Mouse (Mus musculus) midbrain, embryonic 11.5 days (tissue): Measurements from ENCODE around the gene Gm8947. TPM values are rescaled to one million over a fixed set of nuclear protein-coding genes. Genes with fewer than 3 reads are reported as not detected.
A peak's percentile ranks its signal among the peaks of the same experiment; 100 is the strongest.
"Not testable (repeated sequence)": the region's sequence is repeated elsewhere in the genome, so short reads cannot be mapped to it uniquely, and the experiment has no call there.

ENCODE experiments used
- ATAC-seq: fragments of 200-750 bp; cut with Nextera tagmentation; 2 replicates; pipeline ENCODE4 v1.8.0; 2017; ENCODE audit warnings: moderate TSS enrichment, moderate library complexity; ENCODE audit not compliant: low FRiP score
- DNase-seq: peaks from one replicate; pipeline ENCODE4 v3.0.0; 2015; ENCODE audit warnings: low spot score; ENCODE audit errors: missing footprints
- H3K27ac ChIP-seq: fragments of 300-500 bp; sonication (generic); 2 replicates; pipeline ENCODE4 v1.5.1; 2014; ENCODE audit warnings: low read depth, low read length
- H3K27me3 ChIP-seq: fragments of 300-500 bp; sonication (generic); 2 replicates; pipeline ENCODE4 v1.6.1; 2014; ENCODE audit warnings: mild to moderate bottlenecking, low read length, moderate library complexity, mixed read lengths; ENCODE audit not compliant: control insufficient read depth, insufficient read depth
- H3K36me3 ChIP-seq: fragments of 300-500 bp; sonication (generic); 2 replicates; pipeline ENCODE4 v1.6.1; 2014; ENCODE audit warnings: mild to moderate bottlenecking, low read length, moderate library complexity, mixed read lengths; ENCODE audit not compliant: control insufficient read depth, insufficient read depth
- H3K4me1 ChIP-seq: fragments of 300-500 bp; sonication (generic); 2 replicates; pipeline ENCODE4 v1.6.1; 2014; ENCODE audit warnings: low read length; ENCODE audit not compliant: control insufficient read depth, insufficient read depth
- H3K4me2 ChIP-seq: fragments of 300-500 bp; sonication (generic); 2 replicates; pipeline ENCODE4 v1.6.1; 2014; ENCODE audit warnings: mild to moderate bottlenecking, moderate library complexity
- H3K4me3 ChIP-seq: fragments of 300-500 bp; sonication (generic); 2 replicates; pipeline ENCODE4 v1.5.1; 2014; ENCODE audit warnings: low read depth, low read length
- H3K9ac ChIP-seq: fragments of 300-500 bp; sonication (generic); 2 replicates; pipeline ENCODE4 v1.6.1; 2014; ENCODE audit warnings: low read length
- H3K9me3 ChIP-seq: fragments of 300-500 bp; sonication (generic); 2 replicates; pipeline ENCODE4 v1.6.1; 2016; ENCODE audit warnings: low read length; ENCODE audit not compliant: control insufficient read depth
- WGBS: fragments of 180-500 bp; shearing (Covaris S2); extraction: QIAGEN DNeasy Blood & Tissue Kit; methylation state at CpG from one replicate; pipeline ENCODE4 v1.1.7; 2014; 5-methylcytosine and 5-hydroxymethylcytosine counted together
- polyA plus RNA-seq: library from polyadenylated mRNA; unstranded; fragments of >200 nt; fragmentation: Nextera tagmentation; extraction: Ambion mirVana; gene quantifications from 2 replicates; pipeline ENCODE4 v1.2.1, GENCODE M21; 2014

Gm8947 gene
- polyA plus RNA-seq, 1 experiment from 2014 or later, result 0.42 TPM

DNA sequence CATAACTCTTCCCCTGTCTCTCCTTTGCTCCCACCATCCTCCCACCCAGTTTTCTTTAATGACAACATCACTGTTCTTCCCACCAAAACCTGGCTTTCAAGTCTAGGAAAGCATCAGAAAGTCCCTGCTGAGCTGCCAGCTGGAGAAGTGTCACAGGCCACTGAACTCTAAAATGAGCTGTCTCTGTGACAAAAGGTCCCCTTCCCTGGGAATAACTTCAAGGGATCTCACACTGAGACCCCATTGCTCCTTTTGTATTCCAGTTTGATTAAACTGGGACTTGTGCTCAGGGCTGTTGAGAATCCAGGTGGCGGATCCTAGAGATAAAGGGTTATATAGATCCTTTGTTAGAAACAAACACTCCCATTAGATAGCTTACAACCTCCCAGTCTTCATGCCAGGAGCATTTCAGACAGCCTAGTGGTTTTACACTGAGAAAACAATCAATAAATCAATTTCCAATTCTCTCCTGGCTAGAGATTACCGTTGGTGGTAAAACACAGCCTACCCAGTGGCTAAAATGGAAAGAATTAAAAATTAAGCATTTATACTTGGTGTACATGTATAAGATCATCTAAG is 13.6 kb upstream of the Gm8947 start:
- H3K9ac ChIP-seq, result no peak overlapping the region
- no peak overlapping the region for H3K4me2 ChIP-seq
- DNase-seq, result no peak
- peaks cover 12% of the 10 kb centered on the region for H3K4me1 ChIP-seq
- H3K27me3 ChIP-seq, result no peaks in the 10 kb centered on the region
- ATAC-seq, result peak; percentile 70
- no peak overlapping the region for H3K27ac ChIP-seq
- H3K9me3 ChIP-seq, result no peaks in the 10 kb centered on the region
- H3K4me3 ChIP-seq, result no peak overlapping the region
- 16% methylated on average over 2 of the region's 2 CpGs for WGBS
- no peaks in the 10 kb centered on the region for H3K36me3 ChIP-seq

DNA sequence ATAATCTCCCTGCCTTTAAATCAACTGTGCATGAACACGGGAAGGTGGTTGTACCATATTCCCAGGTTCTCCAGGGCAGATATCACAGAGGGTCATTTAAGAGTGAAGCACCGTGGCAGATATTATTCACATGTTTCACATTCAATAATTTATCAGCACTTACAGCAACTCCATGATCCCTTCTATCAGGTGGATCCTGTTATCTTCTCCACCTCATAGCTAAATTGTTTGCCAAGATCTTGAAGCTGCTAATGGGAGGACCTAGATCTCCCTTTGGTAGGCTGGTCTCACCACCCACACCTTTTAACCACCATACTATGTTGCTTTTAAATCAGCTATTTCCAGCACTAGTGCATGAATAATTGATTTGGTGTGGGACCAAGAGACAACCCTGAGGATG is 12.0 kb upstream of the Gm8947 start:
- Histone ChIP-seq H3K4me2 (no peak overlapping the region), H3K9me3 (no peaks in the 10 kb centered on the region), H3K9ac (no peak overlapping the region), H3K4me3 (no peak overlapping the region), H3K27me3 (no peaks in the 10 kb centered on the region), H3K36me3 (no peaks in the 10 kb centered on the region), H3K4me1 (peaks cover 12% of the 10 kb centered on the region), H3K27ac (no peak overlapping the region)
- WGBS, result 74% methylated on average over 2 of the region's 2 CpGs
- DNase-seq (no peak), ATAC-seq (no peak)

DNA sequence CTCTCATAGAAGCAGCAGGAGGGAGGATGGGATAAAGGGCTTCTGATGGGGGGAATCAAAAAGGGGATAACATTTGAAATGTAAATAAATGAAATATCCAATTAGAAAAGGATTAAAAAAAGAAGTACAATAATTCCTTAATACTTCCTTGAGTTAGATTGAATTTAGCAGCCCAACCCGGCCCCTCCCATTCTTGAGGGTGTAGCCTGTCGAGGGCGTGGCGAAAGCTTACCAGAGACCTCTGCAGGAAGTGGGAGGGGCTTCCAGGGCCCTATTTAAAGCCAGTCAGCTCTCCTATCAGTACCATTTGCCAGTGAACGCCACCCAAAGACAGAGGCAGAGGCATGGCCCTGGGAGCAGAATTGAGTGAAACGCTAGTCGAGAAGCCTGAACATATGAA is 9.9 kb upstream of the Gm8947 start, which contains the start of gene Gm47985:
Gene Gm47985, plus strand, starts transcription at position 272 of the 400 bp plus-strand sequence.
- WGBS, result no CpG with 5 or more reads among the region's 7 CpGs
- not testable (repeated sequence) for H3K4me1 ChIP-seq, H3K4me3 ChIP-seq, H3K9me3 ChIP-seq, ATAC-seq, H3K4me2 ChIP-seq, H3K27ac ChIP-seq, H3K36me3 ChIP-seq, DNase-seq, H3K9ac ChIP-seq, H3K27me3 ChIP-seq

DNA sequence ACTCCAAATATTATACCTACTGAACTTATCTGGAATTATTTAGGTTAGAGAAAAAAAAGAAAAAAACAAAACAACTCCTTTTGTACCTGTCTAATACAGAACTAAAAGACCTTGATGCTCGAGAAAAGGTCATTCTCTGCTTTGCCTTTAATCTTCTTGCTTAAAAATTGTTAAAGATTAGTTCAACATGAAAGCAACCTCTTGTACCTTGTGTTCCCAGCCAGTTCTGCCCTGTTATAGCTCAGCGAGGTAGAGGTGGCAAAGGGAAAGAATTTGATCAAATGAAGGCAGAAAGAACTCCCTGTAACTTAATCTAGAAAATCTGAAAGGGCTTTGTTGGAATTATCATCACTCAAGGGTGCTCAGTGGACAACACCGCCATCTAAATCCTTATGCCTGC is 6.0 kb upstream of the Gm8947 start:
- not testable (repeated sequence) for H3K9me3 ChIP-seq, H3K36me3 ChIP-seq, H3K9ac ChIP-seq, H3K4me1 ChIP-seq, ATAC-seq, H3K4me2 ChIP-seq, H3K27me3 ChIP-seq, DNase-seq, H3K27ac ChIP-seq, H3K4me3 ChIP-seq
- 83% methylated on average over 3 of the region's 3 CpGs for WGBS

DNA sequence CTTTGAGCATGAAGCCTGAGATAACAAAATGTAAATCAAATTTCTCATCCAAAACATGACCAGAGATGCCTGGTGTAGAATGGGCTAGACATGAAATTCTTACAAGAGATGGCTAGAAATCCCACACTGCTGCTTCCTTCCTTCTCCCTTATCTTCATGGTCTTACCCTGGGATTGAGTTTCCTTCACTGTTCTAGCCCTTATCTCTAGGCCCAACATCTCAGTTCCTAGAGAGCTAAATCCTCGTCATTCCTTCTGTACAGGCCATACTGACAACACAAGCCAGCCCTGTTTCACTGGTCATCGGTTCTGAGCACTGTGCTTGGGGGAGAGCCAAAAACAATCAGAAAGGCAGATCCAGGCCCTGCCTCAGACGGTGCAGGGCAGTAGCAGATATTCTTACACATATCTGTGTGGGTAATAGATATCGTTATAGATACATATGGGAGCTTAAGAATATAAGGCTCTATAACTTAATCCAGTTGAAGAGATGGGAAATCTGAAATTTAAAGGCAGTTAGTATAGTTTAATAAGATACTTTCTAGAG is 5.2 kb upstream of the Gm8947 start:
- WGBS, result 86% methylated on average over 4 of the region's 4 CpGs
- H3K4me1 ChIP-seq, DNase-seq, ATAC-seq, H3K4me3 ChIP-seq, H3K27ac ChIP-seq, H3K36me3 ChIP-seq, H3K27me3 ChIP-seq, H3K9me3 ChIP-seq, H3K9ac ChIP-seq, H3K4me2 ChIP-seq: not testable (repeated sequence)

DNA sequence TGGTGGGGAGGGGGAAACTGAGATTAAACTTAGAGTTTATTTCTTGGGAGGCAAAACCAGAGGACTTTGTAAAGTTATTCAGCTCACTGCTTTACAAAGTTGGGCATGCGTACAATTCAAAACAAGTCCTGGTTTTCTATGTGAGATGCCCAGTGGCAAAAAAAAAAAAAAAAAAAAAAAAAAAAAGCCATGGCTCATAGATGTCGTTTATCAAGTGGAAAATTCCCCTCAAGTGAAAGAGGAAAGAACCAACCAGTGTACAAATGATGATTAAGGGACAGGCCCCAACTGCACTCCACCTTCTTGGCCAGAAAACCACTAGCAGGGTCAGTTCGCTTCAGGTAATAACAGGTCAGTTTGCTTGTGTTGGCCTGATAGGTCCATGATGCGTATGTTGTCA is 3.7 kb upstream of the Gm8947 start:
- no peak for ATAC-seq
- no peak overlapping the region for H3K9ac ChIP-seq

DNA sequence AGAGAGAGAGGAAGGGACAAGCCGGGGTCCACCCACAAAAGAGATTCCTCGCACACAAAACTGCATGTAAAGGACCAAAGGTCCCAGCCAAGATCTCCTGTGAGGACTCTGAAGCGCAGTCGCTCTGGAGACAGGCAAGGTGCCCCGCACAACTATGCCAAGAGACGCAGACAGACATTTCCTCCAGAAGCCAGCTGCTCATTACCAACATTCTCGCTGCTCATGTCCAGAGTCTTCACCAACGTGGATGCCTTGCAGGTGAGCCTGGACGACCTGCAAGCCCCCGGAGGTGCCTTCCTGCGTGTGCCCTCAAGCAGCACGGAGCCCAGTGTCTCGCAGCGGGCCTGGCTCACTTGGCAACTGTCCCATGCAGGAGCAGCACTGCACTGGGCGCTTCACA is 563 bp downstream of the Gm8947 start:
- 96% methylated on average over 13 of the region's 15 CpGs for WGBS
- H3K4me2 ChIP-seq, H3K4me3 ChIP-seq, H3K27ac ChIP-seq, DNase-seq, H3K4me1 ChIP-seq, H3K9ac ChIP-seq, H3K27me3 ChIP-seq, H3K9me3 ChIP-seq, ATAC-seq, H3K36me3 ChIP-seq: not testable (repeated sequence)

More for the DNA sequence above, 3.7 kb upstream of the Gm8947 start:
- Histone ChIP-seq H3K4me2 (no peak overlapping the region), H3K4me1 (no peaks in the 10 kb centered on the region), H3K36me3 (no peaks in the 10 kb centered on the region), H3K4me3 (no peak overlapping the region), H3K27me3 (no peaks in the 10 kb centered on the region), H3K9me3 (no peaks in the 10 kb centered on the region), H3K27ac (no peak overlapping the region)
- 91% methylated on average over 4 of the region's 4 CpGs for WGBS
- no peak for DNase-seq

DNA sequence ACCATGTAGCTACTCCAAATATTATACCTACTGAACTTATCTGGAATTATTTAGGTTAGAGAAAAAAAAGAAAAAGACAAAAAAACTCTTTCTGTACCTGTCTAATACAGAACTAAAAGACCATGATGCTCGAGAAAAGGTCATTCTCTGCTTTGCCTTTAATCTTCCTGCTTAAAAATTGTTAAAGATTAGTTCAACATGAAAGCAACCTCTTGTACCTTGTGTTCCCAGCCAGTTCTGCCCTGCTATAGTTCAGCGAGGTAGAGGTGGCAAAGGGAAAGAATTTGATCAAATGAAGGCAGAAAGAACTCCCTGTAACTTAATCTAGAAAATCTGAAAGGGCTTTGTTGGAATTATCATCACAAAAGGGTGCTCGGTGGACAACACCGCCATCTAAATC is 3.8 kb downstream of the Gm8947 start:
- not testable (repeated sequence) for H3K27me3 ChIP-seq, ATAC-seq, DNase-seq, H3K4me3 ChIP-seq, H3K36me3 ChIP-seq, H3K4me1 ChIP-seq, H3K4me2 ChIP-seq, H3K9ac ChIP-seq, H3K9me3 ChIP-seq, H3K27ac ChIP-seq
- WGBS, result 34% methylated on average over 4 of the region's 4 CpGs

DNA sequence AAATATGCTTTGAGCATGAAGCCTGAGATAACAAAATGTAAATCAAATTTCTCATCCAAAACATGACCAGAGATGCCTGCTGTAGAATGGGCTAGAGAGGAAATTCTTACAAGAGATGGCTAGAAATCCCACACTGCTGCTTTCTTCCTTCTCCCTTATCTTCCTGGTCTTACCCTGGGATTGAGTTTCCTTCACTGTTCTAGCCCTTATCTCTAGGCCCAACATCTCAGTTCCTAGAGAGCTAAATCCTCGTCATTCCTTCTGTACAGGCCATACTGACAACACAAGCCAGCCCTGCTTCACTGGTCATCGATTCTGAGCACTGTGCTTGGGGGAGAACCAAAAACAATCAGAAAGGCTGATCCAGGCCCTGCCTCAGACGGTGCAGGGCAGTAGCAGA is 4.5 kb downstream of the Gm8947 start:
- H3K4me3 ChIP-seq, H3K36me3 ChIP-seq, H3K27me3 ChIP-seq, DNase-seq, H3K9me3 ChIP-seq, ATAC-seq, H3K9ac ChIP-seq, H3K4me1 ChIP-seq, H3K27ac ChIP-seq, H3K4me2 ChIP-seq: not testable (repeated sequence)
- 74% methylated on average over 3 of the region's 3 CpGs for whole genome bisulfite sequencing
